Mouse (Mus musculus): Measurements from ENCODE around the gene Olfr1354. TPM values are rescaled to one million over a fixed set of nuclear protein-coding genes. Genes with fewer than 3 reads are reported as not detected.
"Not testable (repeated sequence)": the region's sequence is repeated elsewhere in the genome, so short reads cannot be mapped to it uniquely, and the experiment has no call there.

Olfr1354 gene
- total RNA-seq (2021) = not detected in 2 replicates
- long read RNA-seq, experiment 1 = 0 reads
- long read RNA-seq, experiment 2 = 0 reads

DNA sequence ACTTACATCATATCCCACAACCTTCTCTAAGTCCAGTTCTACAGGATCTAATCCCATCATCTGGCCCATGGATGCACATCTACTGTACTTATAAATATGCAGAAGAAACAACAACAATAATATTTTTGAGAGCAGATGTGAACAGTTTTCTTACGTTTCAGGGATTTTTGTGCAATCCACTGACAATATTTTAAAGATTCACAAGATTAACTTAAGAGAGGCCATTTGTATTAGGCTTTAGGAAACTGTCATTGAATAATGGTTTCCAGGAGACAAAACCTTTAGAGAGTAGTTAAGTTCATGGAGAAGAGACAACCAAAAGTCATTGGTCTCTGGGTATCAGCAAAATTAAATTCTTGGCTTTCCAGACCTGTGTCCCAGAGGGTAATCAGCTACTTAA is at the start of gene Olfr1354:
Olfr1354 (plus strand) TSS at position 301 of the 400 bp plus-strand sequence.
- not testable (repeated sequence) for DNase-seq

DNA sequence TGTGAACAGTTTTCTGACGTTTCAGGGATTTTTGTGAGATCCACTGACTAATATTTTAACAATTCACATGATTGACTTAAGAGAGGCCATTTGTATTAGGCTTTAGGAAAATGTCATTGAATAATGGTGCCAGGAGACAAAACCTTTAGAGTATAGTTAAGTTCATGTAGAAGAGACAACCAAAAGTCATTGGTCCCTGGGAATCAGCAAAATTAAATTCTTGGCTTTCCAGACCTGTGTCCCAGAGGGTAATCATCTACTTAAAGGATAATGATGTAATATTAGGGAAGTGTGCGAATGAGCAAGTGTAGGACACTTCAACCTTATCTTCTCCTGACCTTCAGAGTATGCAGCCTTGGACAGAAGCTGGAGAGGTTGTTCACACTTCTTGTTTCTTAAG is 37.7 kb upstream of the Olfr1354 start, which contains the start of gene Olfr1355:
Olfr1355 (plus strand) TSS at position 301 of the 400 bp plus-strand sequence.
- DNase-seq = no peak

DNA sequence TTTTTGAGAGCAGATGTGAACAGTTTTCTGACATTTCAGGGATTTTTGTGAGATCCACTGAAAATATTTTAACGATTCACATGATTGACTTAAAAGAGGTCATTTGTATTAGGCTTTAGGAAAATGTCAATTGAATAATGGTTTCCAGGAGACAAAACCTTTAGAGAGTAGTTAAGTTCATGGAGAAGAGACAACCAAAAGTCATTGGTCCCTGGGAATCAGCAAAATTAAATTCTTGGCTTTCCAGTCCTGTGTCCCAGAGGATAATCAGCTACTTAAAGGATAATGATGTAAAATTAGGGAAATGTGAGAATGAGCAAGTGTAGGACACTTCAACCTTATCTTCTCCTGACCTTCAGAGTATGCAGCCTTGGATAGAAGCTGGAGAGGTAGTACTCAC is 37.4 kb downstream of the Olfr1354 start, which contains the start of gene Olfr8:
Olfr8 (plus strand) TSS at position 301 of the 400 bp plus-strand sequence.
- DNase-seq = not testable (repeated sequence)

DNA sequence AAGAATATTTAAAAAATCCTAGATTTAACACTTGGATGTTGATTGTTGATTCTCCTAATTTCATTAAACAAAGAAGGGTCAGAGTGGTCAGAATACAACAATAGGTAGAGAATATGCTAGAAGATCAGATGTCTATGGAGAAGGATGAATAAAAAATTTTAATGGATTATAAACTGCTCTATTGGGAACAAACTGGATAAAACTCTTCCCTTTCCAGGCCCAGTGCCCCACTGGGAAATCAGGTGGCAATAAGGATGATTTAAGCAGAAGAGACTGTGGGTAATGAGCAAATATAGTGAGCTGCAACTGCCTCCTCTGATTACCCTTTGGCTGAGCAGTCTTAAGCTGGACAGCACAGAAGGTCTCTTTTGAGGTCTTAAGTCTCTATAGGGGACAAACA is 50.0 kb downstream of the Olfr1354 start, which contains the start of gene Olfr1353:
Olfr1353 (plus strand) TSS at position 301 of the 400 bp plus-strand sequence.
- DNase-seq = not testable (repeated sequence)

Other genes with a start within 250 kb of the Olfr1354 start
- gene Casp14, start 194.9 kb upstream of the Olfr1354 start, total RNA-seq (2021) = not detected in 2 replicates
- not detected in 2 replicates for gene Ccdc105, start 160.1 kb upstream of the Olfr1354 start, total RNA-seq (2021)
- 0.15 and 0.64 TPM in 2 replicates for gene Slc1a6, start 132.7 kb upstream of the Olfr1354 start, total RNA-seq (2021)
- not detected in 2 replicates for gene Olfr1356, start 61.0 kb upstream of the Olfr1354 start, total RNA-seq (2021)
- gene Olfr1355, start 37.6 kb upstream of the Olfr1354 start, total RNA-seq (2021) = not detected in 2 replicates
- gene Olfr8, start 37.5 kb downstream of the Olfr1354 start, total RNA-seq (2021) = not detected in 2 replicates
- not detected in 2 replicates for gene Olfr1353, start 50.1 kb downstream of the Olfr1354 start, total RNA-seq (2021)
- gene Olfr1352, start 67.9 kb downstream of the Olfr1354 start, total RNA-seq (2021) = not detected in 2 replicates
- gene Olfr1351, start 99.3 kb downstream of the Olfr1354 start, total RNA-seq (2021) = not detected in 2 replicates
- gene Olfr57, start 115.6 kb downstream of the Olfr1354 start, total RNA-seq (2021) = not detected in 2 replicates
- 14.4 and 18.8 TPM in 2 replicates for gene 2610008E11Rik, start 184.4 kb downstream of the Olfr1354 start, total RNA-seq (2021)
- not detected in 2 replicates for gene Vmn2r80, start 235.6 kb downstream of the Olfr1354 start, total RNA-seq (2021)

All from adrenal gland, postnatal 14 days (tissue).